Mouse (Mus musculus) retina, postnatal 7 days (tissue): ENCODE data around the gene Trpv4.
A peak's percentile ranks its signal among the peaks of the same experiment; 100 is the strongest.

Experiments used
- DNase-seq: peaks from one replicate; pipeline ENCODE4 v3.0.0-alpha.2; 2012; ENCODE audit warnings: low read depth, low spot score

Gene Trpv4

DNA sequence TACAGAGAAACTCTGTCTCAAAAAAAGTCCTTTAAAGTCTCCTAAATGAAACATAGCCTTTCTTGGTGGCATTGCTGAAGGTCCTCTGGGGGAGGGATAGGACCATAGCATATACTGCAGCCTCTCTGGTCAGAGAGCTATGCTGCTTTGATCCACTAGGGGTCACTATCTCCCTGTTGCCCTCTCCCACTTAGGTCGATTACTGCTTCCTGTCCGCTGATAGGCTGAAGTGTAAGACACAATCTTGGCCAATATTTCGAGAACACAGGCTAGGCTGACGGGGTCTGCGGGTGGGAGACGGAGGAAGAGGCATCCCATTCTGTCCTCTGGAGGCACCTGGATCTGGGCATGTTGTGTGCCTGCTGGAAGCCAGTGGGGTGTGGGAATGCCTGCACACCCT is 37.9 kb downstream of the Trpv4 start:
- DNase-seq = no peak

DNA sequence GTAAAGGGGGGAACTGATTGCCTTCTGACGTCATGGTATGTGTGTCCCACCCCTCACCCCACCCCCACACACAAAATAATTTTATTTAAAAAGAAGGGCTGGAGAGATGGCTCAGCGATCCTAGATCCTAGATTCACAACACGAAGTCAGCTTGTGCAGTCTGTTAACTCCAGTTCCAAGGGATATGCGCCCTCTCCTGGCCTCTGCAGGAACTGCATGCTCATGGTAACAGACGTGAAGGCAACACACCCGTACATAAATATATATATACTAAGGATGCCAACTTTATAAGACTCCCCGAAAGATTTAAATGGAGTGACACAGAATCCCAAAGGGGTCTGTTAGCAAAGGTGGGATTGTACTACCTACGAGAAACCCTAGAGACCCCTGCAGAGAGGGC is 39.4 kb downstream of the Trpv4 start:
- DNase-seq = peak; percentile 81

DNA sequence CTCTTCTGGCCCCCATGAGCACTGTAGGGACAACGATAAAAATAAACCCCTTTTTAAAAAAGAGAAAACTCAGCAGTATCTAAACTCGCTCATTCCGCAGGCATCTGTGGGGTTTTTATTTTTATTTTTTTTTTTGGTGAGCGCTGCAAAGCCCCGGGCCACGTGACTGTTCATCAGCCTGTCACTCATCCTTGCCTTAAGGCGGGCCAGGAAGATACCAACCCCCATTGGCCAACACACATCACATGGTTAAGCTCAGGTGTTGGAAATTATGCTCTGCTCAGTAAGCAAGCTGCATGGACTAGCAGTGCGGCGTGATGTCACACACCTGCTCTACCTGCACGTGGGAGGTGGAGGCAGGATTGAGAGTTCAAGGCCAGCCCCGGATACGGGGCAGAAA is 40.4 kb downstream of the Trpv4 start:
- DNase-seq = no peak

DNA sequence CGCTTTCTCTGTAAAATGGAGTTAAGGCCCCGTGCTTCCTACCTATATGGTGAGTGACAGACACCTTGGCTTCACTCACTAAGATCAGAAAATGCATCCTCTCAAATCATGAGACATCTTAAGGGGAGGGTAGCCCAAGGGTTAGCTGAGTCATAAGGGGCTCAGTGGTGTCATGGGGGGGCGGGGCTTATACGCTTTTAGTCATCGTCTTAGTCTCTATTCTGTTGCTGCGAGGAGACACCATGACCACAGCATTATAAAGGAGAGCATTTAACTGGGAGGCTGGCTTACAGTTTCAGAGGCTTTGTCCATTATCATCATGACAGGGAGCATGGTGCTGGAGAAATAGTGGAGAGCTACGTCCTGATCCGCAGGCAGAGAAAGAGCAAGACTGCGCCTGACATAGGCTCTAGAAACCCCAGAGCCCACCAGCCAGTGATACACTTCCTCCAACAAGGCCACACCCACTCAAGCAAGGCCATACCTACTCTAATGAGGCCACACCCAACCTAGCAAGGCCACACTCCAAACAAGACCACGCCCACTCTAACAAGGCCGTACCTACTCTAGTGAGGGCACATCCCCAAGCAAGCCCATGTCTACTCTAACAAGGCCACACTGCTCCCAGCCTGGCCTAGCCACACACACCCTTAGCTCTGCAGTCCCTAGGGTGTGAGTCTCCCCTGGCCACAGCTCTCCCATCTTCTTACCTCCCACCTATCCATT is 41.7 kb downstream of the Trpv4 start:
- no peak for DNase-seq

DNA sequence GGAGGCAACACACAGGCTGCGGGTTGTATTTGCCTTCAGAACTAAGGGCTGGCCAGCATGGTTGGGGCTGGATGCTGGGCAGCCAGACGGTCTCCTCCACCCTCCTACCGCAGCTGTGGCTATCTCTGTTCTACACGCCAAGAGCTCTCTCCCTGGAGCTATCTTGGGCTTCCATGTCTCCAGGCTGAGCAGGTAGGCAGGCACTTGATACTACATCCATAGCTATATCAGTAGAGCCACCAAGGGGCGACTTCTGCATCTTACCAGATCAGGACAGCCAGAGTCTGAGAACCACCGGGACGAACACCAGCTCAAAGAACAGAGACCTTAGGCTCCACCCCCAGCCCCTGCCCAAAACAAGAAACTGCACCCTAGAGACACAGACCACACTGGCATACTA is 43.4 kb downstream of the Trpv4 start:
- no peak for DNase-seq

DNA sequence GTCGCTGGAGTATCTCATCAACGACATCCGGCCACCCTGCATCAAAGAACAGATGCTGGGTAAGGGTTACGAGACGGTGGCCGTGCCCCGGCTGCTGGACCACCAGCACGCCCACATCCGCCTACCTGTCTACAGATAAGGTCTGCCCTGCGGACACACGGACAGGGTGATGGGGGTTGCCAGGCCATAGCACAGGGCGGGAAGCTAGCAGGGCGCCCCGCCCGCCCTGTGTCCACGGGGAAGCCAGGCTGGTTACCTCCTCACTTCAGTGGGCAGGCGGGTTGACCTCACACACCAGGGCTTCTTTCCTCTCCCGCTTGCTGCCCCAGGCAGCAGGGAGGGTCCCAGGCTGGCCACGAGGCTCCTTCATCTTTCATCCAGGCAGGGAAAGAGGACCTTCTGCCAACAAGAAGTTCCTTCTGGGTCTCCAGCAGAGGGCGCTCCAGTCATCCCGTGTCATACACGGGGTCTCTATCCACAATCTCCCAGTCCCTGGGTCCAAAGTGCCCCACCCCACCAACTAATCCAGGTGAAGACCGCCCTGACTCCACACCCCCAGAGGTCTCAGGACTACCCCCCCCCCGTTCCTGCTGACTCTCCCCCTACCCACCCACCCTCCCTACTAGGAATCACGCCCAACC is 46.1 kb downstream of the Trpv4 start:
- DNase-seq = no peak

GRCm38 (mm10) chr5:114611256-114611655 is 47.0 kb downstream of the Trpv4 start:
- DNase-seq = no peak

- DNase-seq = peak; percentile 60
Measured at GRCm38 (mm10) chr5:114608516-114608915, 49.7 kb downstream of the Trpv4 start.

- no peak for DNase-seq
Measured at GRCm38 (mm10) chr5:114607651-114608050, 50.6 kb downstream of the Trpv4 start.

- DNase-seq = no peak
Measured at GRCm38 (mm10) chr5:114605981-114606380, 52.2 kb downstream of the Trpv4 start.

DNA sequence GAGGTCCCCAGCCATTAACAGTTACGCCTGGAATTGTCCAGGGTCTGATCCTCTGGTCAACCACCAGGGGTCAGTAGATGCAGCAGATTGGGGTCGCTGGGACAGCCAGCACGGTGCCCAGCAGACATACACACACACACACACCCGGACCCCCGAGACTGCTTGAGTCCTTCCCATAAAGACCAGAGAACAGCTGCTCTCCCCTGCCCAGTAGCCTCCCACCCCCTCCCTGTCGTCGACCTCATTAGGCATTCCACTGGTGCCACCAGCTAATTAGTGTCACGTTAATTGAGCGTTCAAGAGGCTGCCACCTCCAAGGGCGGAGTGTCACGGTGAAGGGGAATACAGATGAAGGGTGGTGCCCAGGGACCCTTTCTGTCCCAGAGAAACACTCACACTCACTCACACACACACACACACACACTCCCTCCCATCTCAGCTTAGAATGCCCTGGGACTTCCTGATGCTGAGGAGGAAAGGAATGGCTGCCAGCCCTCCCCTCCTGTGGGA is 53.4 kb downstream of the Trpv4 start:
- no peak for DNase-seq

DNA sequence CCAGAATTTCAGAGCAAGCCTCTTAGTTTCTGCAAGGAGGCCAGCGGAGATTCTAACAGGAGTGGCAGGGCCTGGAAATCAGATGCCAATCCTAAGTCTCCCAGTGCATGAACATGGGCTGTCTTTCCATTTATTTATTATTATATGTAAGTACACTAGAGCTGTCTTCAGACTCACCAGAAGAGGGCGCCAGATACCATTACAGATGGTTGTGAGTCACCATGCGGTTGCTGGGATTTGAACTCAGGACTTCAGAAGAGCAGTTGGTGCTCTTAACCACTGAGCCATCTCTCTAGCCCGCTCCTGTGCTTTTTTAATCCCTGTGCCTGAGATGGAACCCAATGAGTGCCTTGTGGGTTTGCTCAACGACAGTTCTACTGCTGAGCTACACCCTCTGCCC is 54.2 kb downstream of the Trpv4 start:
- no peak for DNase-seq

- no peak for DNase-seq
Measured at GRCm38 (mm10) chr5:114602012-114602411, 56.2 kb downstream of the Trpv4 start.

DNA sequence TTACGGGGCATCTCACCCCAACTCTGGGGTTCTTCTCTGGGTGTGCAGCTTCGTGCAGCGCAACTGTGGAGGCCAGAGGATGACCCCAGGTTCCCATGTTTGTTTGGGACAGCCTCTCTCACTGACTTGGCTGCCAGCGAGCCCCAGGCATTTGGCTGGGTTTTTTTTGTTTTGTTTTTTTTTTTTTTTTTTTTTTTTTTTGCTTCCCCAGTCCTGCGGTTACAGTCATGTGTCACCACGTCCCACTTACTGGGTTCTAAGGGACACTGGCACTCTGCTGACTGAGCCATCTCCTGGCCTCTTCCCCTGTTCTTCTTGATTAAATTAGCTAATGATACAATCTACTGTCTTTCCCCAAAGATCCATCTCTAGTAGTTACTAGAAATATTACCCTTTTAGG is 60.6 kb downstream of the Trpv4 start:
- no peak for DNase-seq

DNA sequence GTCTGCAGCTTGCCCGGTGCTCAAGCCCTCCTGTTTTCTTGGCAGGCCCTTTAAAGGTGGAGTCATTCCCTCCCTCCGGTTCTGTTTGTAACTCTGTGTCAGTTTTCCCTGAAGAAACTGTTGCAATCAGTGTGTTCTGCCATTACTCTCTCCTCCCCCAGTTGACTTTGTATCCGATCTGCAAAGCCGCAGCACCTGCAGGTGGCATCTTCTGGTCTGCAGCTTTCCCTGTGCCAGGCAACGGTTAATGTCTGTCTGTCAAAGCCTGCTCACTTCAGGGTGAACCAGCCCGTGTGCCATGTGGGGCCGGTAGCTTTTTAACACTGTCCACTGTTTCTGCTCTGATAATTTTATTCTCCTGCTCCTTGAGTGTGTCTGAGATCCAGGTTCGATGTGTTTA is 61.0 kb downstream of the Trpv4 start:
- no peak for DNase-seq

GRCm38 (mm10) chr5:114596604-114597003 is 61.6 kb downstream of the Trpv4 start:
- DNase-seq = no peak

GRCm38 (mm10) chr5:114594741-114595241 is 63.4 kb downstream of the Trpv4 start:
- DNase-seq = no peak

DNA sequence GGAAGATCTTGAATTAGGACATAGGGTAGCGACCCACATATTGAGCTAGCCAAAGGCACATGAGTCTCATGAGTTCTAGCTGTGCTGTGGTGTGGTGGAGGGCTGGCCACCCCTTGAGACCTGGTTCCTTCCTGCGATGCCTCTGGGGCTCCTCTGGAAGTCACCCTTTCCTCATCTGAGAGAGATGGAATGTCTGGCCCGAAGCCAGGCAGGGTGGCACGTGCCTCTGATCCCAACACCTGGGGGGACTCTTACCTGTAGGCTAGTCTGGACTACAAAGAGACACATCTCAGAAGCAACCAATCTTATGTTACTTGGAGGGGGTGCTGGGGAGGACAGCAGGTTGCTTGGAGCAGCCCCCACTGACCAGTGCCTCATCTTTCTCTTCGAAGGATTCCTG is 64.3 kb downstream of the Trpv4 start:
- no peak for DNase-seq

GRCm38 (mm10) chr5:114593161-114593821 is 64.9 kb downstream of the Trpv4 start:
- DNase-seq = no peak

GRCm38 (mm10) chr5:114592463-114593160 is 65.6 kb downstream of the Trpv4 start:
- DNase-seq = no peak

DNA sequence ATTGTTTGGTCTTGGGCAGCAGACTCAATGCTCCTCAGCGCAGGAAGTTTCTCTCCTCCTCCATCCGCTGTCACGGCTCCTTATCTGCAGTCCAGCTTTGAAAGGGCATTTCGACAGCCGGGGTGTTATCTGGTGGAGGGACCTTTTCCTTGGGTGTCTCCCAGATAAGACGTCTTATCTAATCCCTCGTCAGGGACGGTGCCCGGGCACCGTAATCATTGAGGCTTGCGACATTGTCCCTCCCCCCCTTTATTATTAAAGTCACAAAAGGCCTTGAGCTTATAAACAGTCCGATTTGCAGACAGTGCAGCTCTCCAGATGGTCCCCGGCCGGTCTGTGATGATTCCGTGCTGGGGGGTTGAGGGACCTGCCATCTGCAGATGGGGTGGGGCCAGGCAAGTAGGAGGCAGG is 67.1 kb downstream of the Trpv4 start:
- no peak for DNase-seq
